Comparison of ENCODE assay signal across 8 mouse cellular contexts in the genomic region with DNA sequence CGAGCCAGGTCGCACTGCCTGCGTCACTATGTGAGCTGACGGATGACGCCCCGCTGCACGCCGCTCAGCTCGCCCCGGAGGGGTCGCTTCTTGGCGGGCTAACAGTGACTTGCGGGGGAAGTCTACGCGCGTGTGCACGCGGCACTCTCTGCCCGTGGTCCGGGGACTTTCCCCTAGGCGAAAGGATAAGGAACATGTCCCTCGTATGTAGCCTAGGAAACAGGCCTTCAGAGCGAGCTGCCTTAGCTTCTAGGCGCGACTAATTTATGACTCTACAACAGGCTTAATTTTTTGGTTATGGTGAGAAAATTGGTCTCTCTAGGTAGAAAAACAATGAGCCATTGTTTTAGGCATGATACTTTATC. TPM values are rescaled to one million over a fixed set of nuclear protein-coding genes. Genes with fewer than 3 reads are reported as not detected.
DNase-seq lines count a peak whose midpoint lies in the region; ATAC-seq and TF ChIP-seq lines count a peak whose summit lies in the region.

A gene (plus strand): TSS at position 80 of the 365 bp plus-strand sequence.

- H3K9ac ChIP-seq in heart, embryonic 11.5 days (ENCODE audit: low read depth, low read length): peak within 1 kb of the TSS; percentile 91
- peak within 1 kb of the TSS; percentile 79 for H3K9ac ChIP-seq in kidney, embryonic 16.5 days (replicated peaks; ENCODE audit: low read length)
- H3K9ac ChIP-seq in liver, adult 2 months (ENCODE audit: low read depth, low read length): peak within 1 kb of the TSS; percentile 90

- H3K79me2 ChIP-seq in C2C12 (ENCODE audit: control insufficient read depth, insufficient read depth) (peaks cover 10% of the 10 kb centered on the region), myocyte (ENCODE audit: control insufficient read depth, insufficient read depth) (no peaks in the 10 kb centered on the region)
- no peaks in the 10 kb centered on the region for H3K79me2 ChIP-seq in liver, adult 2 months (ENCODE audit: control insufficient read depth, insufficient read depth, low read length)

- peaks cover 15% of the 10 kb centered on the region for H3K36me3 ChIP-seq in C2C12 (ENCODE audit: control insufficient read depth, insufficient read depth)
- peaks cover 32% of the 10 kb centered on the region for H3K36me3 ChIP-seq in erythroblast, embryonic 14.5 days (ENCODE audit: control insufficient read depth)
- 0 out of 2 replicates have a peak, but pooled peaks cover 2% of the 10 kb centered on the region for H3K36me3 ChIP-seq in heart, embryonic 11.5 days (ENCODE audit: control insufficient read depth, insufficient read depth, low read length)
- H3K36me3 ChIP-seq in kidney, embryonic 16.5 days (ENCODE audit: insufficient read depth, low read length): peaks cover 10% of the 10 kb centered on the region
- no peaks in the 10 kb centered on the region for H3K36me3 ChIP-seq in liver, adult 2 months (ENCODE audit: control insufficient read depth, insufficient read depth, low read length)
- H3K36me3 ChIP-seq in myocyte (ENCODE audit: control insufficient read depth, insufficient read depth): peaks cover 4% of the 10 kb centered on the region
- no peaks in the 10 kb centered on the region for H3K36me3 ChIP-seq in splenic B cell, adult 2 months (ENCODE audit: control insufficient read depth, insufficient read depth, low read length, poor library complexity, severe bottlenecking)

- DNase-seq in brain, embryonic 14.5 days (ENCODE audit: low read depth): peak; percentile 99
- DNase-seq in liver, adult 2 months (ENCODE audit: extremely low read depth, low read depth, low spot score): peak; percentile 95
- peak; percentile 98 for DNase-seq in splenic B cell, adult 2 months (ENCODE audit: low read depth, low spot score)

- H3K27me3 ChIP-seq in C2C12 (ENCODE audit: control insufficient read depth, insufficient read depth, insufficient read length) (no peaks in the 10 kb centered on the region), myocyte (ENCODE audit: control insufficient read depth, insufficient read depth, insufficient read length) (no peaks in the 10 kb centered on the region)
- no peaks in the 10 kb centered on the region for H3K27me3 ChIP-seq in erythroblast, embryonic 14.5 days (ENCODE audit: control insufficient read depth)
- no peaks in the 10 kb centered on the region for H3K27me3 ChIP-seq in heart, embryonic 11.5 days (ENCODE audit: control insufficient read depth, insufficient read depth, low read length)
- no peaks in the 10 kb centered on the region for H3K27me3 ChIP-seq in kidney, embryonic 16.5 days (ENCODE audit: insufficient read depth, low read length)
- no peaks in the 10 kb centered on the region for H3K27me3 ChIP-seq in liver, adult 2 months (ENCODE audit: control insufficient read depth, insufficient read depth, low read length)
- no peaks in the 10 kb centered on the region for H3K27me3 ChIP-seq in splenic B cell, adult 2 months (ENCODE audit: control insufficient read depth, insufficient read depth, low read length, poor library complexity, severe bottlenecking)

- peak within 1 kb of the TSS; percentile 78 for H3K4me3 ChIP-seq in C2C12 (ENCODE audit: insufficient read depth, poor library complexity, severe bottlenecking)
- peak within 1 kb of the TSS; percentile 81 for H3K4me3 ChIP-seq in erythroblast, embryonic 14.5 days (replicated peaks)
- H3K4me3 ChIP-seq in heart, embryonic 11.5 days (ENCODE audit: low read depth, low read length): peak within 1 kb of the TSS; percentile 76
- H3K4me3 ChIP-seq in kidney, embryonic 16.5 days (ENCODE audit: low read length): peak within 1 kb of the TSS; percentile 64
- peak within 1 kb of the TSS; percentile 86 for H3K4me3 ChIP-seq in liver, adult 2 months (ENCODE audit: insufficient read depth, low read depth, low read length)
- H3K4me3 ChIP-seq in myocyte: peak within 1 kb of the TSS; percentile 80

- 0% methylated on average over 25 of the region's 25 CpGs for WGBS in heart, embryonic 11.5 days (ENCODE audit: insufficient replicate concordance)
- 0% methylated on average over 25 of the region's 25 CpGs for WGBS in kidney, embryonic 16.5 days
- 1% methylated on average over 25 of the region's 25 CpGs for WGBS in liver, adult 2 months

- peak within 1 kb of the TSS; percentile 98 for H3ac ChIP-seq in C2C12 (ENCODE audit: control insufficient read depth, insufficient read length, low read depth)
- peak within 1 kb of the TSS; percentile 82 for H3ac ChIP-seq in myocyte (ENCODE audit: control insufficient read depth, insufficient read length)

- H3K4me2 ChIP-seq in heart, embryonic 11.5 days: peak within 1 kb of the TSS; percentile 88
- H3K4me2 ChIP-seq in kidney, embryonic 16.5 days (replicated peaks; ENCODE audit: low read depth, low read length): peak within 1 kb of the TSS; percentile 65
- peak within 1 kb of the TSS; percentile 90 for H3K4me2 ChIP-seq in myocyte (ENCODE audit: low read depth)

- no peak for TF ChIP-seq CTCF in C2C12 (IDR thresholded peaks at IDR 0.05; ENCODE audit: control insufficient read depth, insufficient read depth, insufficient read length)
- TF ChIP-seq CTCF in brain, embryonic 14.5 days (IDR thresholded peaks at IDR 0.05; ENCODE audit: borderline replicate concordance, extremely low read depth, insufficient read depth, insufficient read length): no peak
- TF ChIP-seq CTCF in liver, adult 2 months (IDR thresholded peaks at IDR 0.05; ENCODE audit: low read depth, low read length): no peak

- no peak for TF ChIP-seq POLR2A in brain, embryonic 14.5 days (IDR thresholded peaks at IDR 0.05; ENCODE audit: borderline replicate concordance, extremely low read depth, insufficient read depth, insufficient read length, poor library complexity, severe bottlenecking)
- no peak for TF ChIP-seq POLR2A in liver, adult 2 months (IDR thresholded peaks at IDR 0.05; ENCODE audit: extremely low read depth, insufficient read depth, low read length)
- TF ChIP-seq POLR2A in myocyte (IDR thresholded peaks at IDR 0.05; ENCODE audit: insufficient read length, low read depth): no peak

- peak within 1 kb of the TSS; percentile 75 for H3K27ac ChIP-seq in heart, embryonic 11.5 days (ENCODE audit: low read depth, low read length)
- H3K27ac ChIP-seq in kidney, embryonic 16.5 days (ENCODE audit: low read length): peak within 1 kb of the TSS; percentile 83
- H3K27ac ChIP-seq in liver, adult 2 months (replicated peaks; ENCODE audit: insufficient read depth, low read depth, low read length): peak within 1 kb of the TSS; percentile 75

- peak; percentile 97 for ATAC-seq in heart, embryonic 11.5 days (replicated peaks; ENCODE audit: insufficient number of reproducible peaks, low FRiP score, low TSS enrichment)
- ATAC-seq in kidney, embryonic 16.5 days (ENCODE audit: low FRiP score, low TSS enrichment): peak; percentile 98

- peaks cover 76% of the 10 kb centered on the region for H3K4me1 ChIP-seq in erythroblast, embryonic 14.5 days (ENCODE audit: control insufficient read depth)
- H3K4me1 ChIP-seq in heart, embryonic 11.5 days (ENCODE audit: control insufficient read depth, insufficient read depth, low read length): peaks cover 25% of the 10 kb centered on the region
- peaks cover 17% of the 10 kb centered on the region for H3K4me1 ChIP-seq in kidney, embryonic 16.5 days (ENCODE audit: insufficient read depth, low read length)
- H3K4me1 ChIP-seq in liver, adult 2 months (ENCODE audit: control insufficient read depth, insufficient read depth, low read length): peaks cover 5% of the 10 kb centered on the region

- H3K79me3 ChIP-seq in C2C12 (ENCODE audit: low read depth): no peaks in the 10 kb centered on the region

- H3K9me3 ChIP-seq in erythroblast, embryonic 14.5 days (ENCODE audit: control insufficient read depth, low read length): no peaks in the 10 kb centered on the region
- no peaks in the 10 kb centered on the region for H3K9me3 ChIP-seq in heart, embryonic 11.5 days (replicated peaks; ENCODE audit: control insufficient read depth, low read length)
- H3K9me3 ChIP-seq in kidney, embryonic 16.5 days (ENCODE audit: low read length): no peaks in the 10 kb centered on the region

TF ChIP-seq in C2C12, 6 proteins besides CTCF, POLR2A, EP300 and RAD21:
- TF ChIP-seq MYOD1 (IDR thresholded peaks at IDR 0.05; ENCODE audit: control insufficient read depth, insufficient read length, low read depth) (no peak), FOSL1 (IDR thresholded peaks at IDR 0.05; ENCODE audit: insufficient read depth, low read length, poor library complexity, severe bottlenecking) (no peak), MYOG (IDR thresholded peaks at IDR 0.05; ENCODE audit: control insufficient read depth, extremely low read depth, insufficient read length) (no peak), MAX (IDR thresholded peaks at IDR 0.05) (peak; percentile 75), CEBPB (IDR thresholded peaks at IDR 0.05; ENCODE audit: low read depth) (peak; percentile 19)

TF ChIP-seq in myocyte, 11 proteins besides CTCF, POLR2A, EP300 and RAD21:
- TF ChIP-seq MYOD1 (IDR thresholded peaks at IDR 0.05; ENCODE audit: control insufficient read depth in 1 of 3, insufficient read length in 2 of 3, low read depth in 2 of 3) (peak in 1 of 3 experiments; percentile 38), CEBPB (IDR thresholded peaks at IDR 0.05; ENCODE audit: insufficient read depth, poor library complexity, severe bottlenecking) (peak; percentile 52; the same call in 1 of the 2 replicates), E2F4 (IDR thresholded peaks at IDR 0.05; ENCODE audit: insufficient read depth) (peak; percentile 54), MYOG (IDR thresholded peaks at IDR 0.05; ENCODE audit: control insufficient read depth in 1 of 3, insufficient read depth in 1 of 3, insufficient read length in 2 of 3, low read depth in 2 of 3) (peak in 1 of 3 experiments; percentile 50), SRF (IDR thresholded peaks at IDR 0.05; ENCODE audit: control insufficient read depth, insufficient read length, low read depth) (no peak), POLR2AphosphoS2 (IDR thresholded peaks at IDR 0.05; ENCODE audit: insufficient read length, low read depth) (no peak)

RNA-seq across cellular contexts. Expression of the gene that starts here (rescaled TPM):
- polyA plus RNA-seq in C2C12 (2012; fragmentation: generic; extraction: Trizol): 58.9 TPM
- polyA plus RNA-seq in brain, embryonic 14.5 days (2012; rRNA removed): 100.0 and 137 TPM in 2 replicates
- 10.5 and 12.4 TPM in 2 replicates for polyA plus RNA-seq in erythroblast, embryonic 14.5 days (2012)
- 73.6 and 75.8 TPM in 2 replicates for polyA plus RNA-seq in heart, embryonic 11.5 days (2014; fragmentation: Nextera tagmentation; extraction: Ambion mirVana)
- 73.5 and 89.4 TPM in 2 replicates for polyA plus RNA-seq in kidney, embryonic 16.5 days (2015; fragmentation: Nextera tagmentation; extraction: Ambion mirVana)
- total RNA-seq in liver, adult 2 months (2014; rRNA removed): 190 and 221 TPM in 2 replicates
- 260 and 344 TPM in 2 replicates for polyA plus RNA-seq in liver, adult 2 months (2012; rRNA removed)
- 111 TPM for polyA plus RNA-seq in myocyte (2012; fragmentation: generic; extraction: Trizol)

Comparison
In these comparisons a context has a peak if more than half of its experiments do, and no peak if none do; other contexts are left out.
1. Peak in every context shown above with its lines: DNase-seq, ATAC-seq, H3K4me3 ChIP-seq and H3K27ac ChIP-seq.